Mouse (Mus musculus) kidney, postnatal 10 days (tissue): Measurements from ENCODE around the gene Syt13.

Source experiments
- DNase-seq: peaks from one replicate; pipeline ENCODE4 v3.0.0; 2021; ENCODE audit warnings: mixed read lengths

Gene Syt13

GRCm38 (mm10) chr2:92967032-92967838, 52.3 kb downstream of the Syt13 start:
- DNase-seq, result peak; percentile 26

- no peak for DNase-seq
These were observed 52.9 kb downstream of the Syt13 start for GRCm38 (mm10) chr2:92967839-92968166.

- no peak for DNase-seq
These were observed 56.2 kb downstream of the Syt13 start for GRCm38 (mm10) chr2:92971069-92971468.

- DNase-seq, result no peak
These were observed 56.6 kb downstream of the Syt13 start for GRCm38 (mm10) chr2:92971536-92971935.

- no peak for DNase-seq
These were observed 57.2 kb downstream of the Syt13 start for GRCm38 (mm10) chr2:92972071-92972470.

GRCm38 (mm10) chr2:92973646-92974045, 58.7 kb downstream of the Syt13 start:
- no peak for DNase-seq

- no peak for DNase-seq
These were observed 60.3 kb downstream of the Syt13 start for GRCm38 (mm10) chr2:92975031-92975790.

GRCm38 (mm10) chr2:92980165-92980564, 65.3 kb downstream of the Syt13 start:
- DNase-seq, result no peak

- no peak for DNase-seq
These were observed 67.8 kb downstream of the Syt13 start for GRCm38 (mm10) chr2:92982591-92983272.

- no peak for DNase-seq
These were observed 68.3 kb downstream of the Syt13 start for GRCm38 (mm10) chr2:92983273-92983620.

GRCm38 (mm10) chr2:92984321-92985108, 69.6 kb downstream of the Syt13 start:
- DNase-seq, result no peak

- no peak for DNase-seq
These were observed 70.3 kb downstream of the Syt13 start for GRCm38 (mm10) chr2:92985171-92985570.

- DNase-seq, result no peak
These were observed 70.7 kb downstream of the Syt13 start for GRCm38 (mm10) chr2:92985600-92985999.

- no peak for DNase-seq
These were observed 72.3 kb downstream of the Syt13 start for GRCm38 (mm10) chr2:92987108-92987618.

GRCm38 (mm10) chr2:92987901-92988631, 73.2 kb downstream of the Syt13 start:
- peak; percentile 86 for DNase-seq

GRCm38 (mm10) chr2:92989593-92989992, 74.7 kb downstream of the Syt13 start:
- DNase-seq, result no peak

- no peak for DNase-seq
These were observed 77.1 kb downstream of the Syt13 start for GRCm38 (mm10) chr2:92991976-92992375.

GRCm38 (mm10) chr2:93005028-93005427, 90.1 kb downstream of the Syt13 start:
- no peak for DNase-seq
